Mouse (Mus musculus) spleen, adult 2 months (tissue): ENCODE data around the gene Rec8.

ENCODE experiments used
- CTCF ChIP-seq: fragments of 200-500 bp; IDR thresholded peaks from 2 replicates; pipeline ENCODE4 v1.5.1; 2011; ENCODE audit warnings: mild to moderate bottlenecking, inconsistent platforms; ENCODE audit not compliant: insufficient read depth, insufficient read length, insufficient replicate concordance; ENCODE audit errors: extremely low read depth
- POLR2A ChIP-seq: fragments of 200-500 bp; IDR thresholded peaks from 2 replicates; pipeline ENCODE4 v1.6.1; 2011; ENCODE audit warnings: low read depth, low read length, inconsistent platforms

- TF ChIP-seq POLR2A = no peak
- no peak for TF ChIP-seq CTCF
Measured at GRCm38 (mm10) chr14:55628077-55628827, 10.4 kb downstream of the Rec8 start.
